15 mouse cellular contexts compared by ENCODE assay signal in genomic region chr5:147966646-147967045, GRCm38 (mm10).
DNase-seq lines count a peak whose midpoint lies in the region.
"Had no signal": no experiment of that assay in that cellular context is flagged by ENCODE, and none has a peak within 500 bp of the region (broad histone marks: within the 10 kb centered on the region; RNA-seq: fewer than 3 reads in every experiment).

No protein-coding gene starts in this region.

- DNase-seq in cerebellum, adult 11 months = peak; percentile 33
- no peak for DNase-seq in cerebellum, postnatal 10 days
- peak; percentile 52 for DNase-seq in brain, adult 2 months (ENCODE audit: low read depth, low spot score)
- DNase-seq in cerebellum, adult 8-10 months = peak; percentile 45
- peak; percentile 27 to 30 for DNase-seq in cerebellum, postnatal 36 days
- DNase-seq in kidney, postnatal 25 days = no peak
- DNase-seq in lung, postnatal 25 days (ENCODE audit: low spot score) = no peak
- DNase-seq: adrenal gland, adult 8-10 months; adrenal gland, postnatal 25 days; gastrocnemius, postnatal 10 days; gastrocnemius, postnatal 36 days; heart, adult 2 months; heart, postnatal 14 days; heart, postnatal 4 days; kidney, adult 18-20 months had no signal

Comparison
In these comparisons a context has a peak if more than half of its experiments do, and no peak if none do; other contexts are left out.
1. DNase-seq: peak in cerebellum, adult 11 months (single experiment), brain, adult 2 months (single experiment), cerebellum, adult 8-10 months (single experiment) and cerebellum, postnatal 36 days (2 of 2); none in cerebellum, postnatal 10 days (0 of 2), kidney, postnatal 25 days (0 of 2) and lung, postnatal 25 days (single experiment).